Mouse (Mus musculus) erythroblast, embryonic 14.5 days (primary cell): ENCODE results near the gene Kcnmb1. TPM values are rescaled to one million over a fixed set of nuclear protein-coding genes. Genes with fewer than 3 reads are reported as not detected.

Source experiments
- H3K27me3 ChIP-seq: 2 replicates; pipeline ENCODE4 v1.6.1; 2012; ENCODE audit warnings: inconsistent platforms; ENCODE audit not compliant: control insufficient read depth
- H3K36me3 ChIP-seq: 2 replicates; pipeline ENCODE4 v1.6.1; 2012; ENCODE audit warnings: mild to moderate bottlenecking, inconsistent platforms; ENCODE audit not compliant: control insufficient read depth
- H3K4me1 ChIP-seq: 2 replicates; pipeline ENCODE4 v1.6.1; 2012; ENCODE audit warnings: inconsistent platforms; ENCODE audit not compliant: control insufficient read depth
- H3K4me3 ChIP-seq: replicated peaks from 2 replicates; pipeline ENCODE3; 2012; ENCODE audit warnings: moderate library complexity, mild to moderate bottlenecking, inconsistent platforms
- H3K9me3 ChIP-seq: 2 replicates; pipeline ENCODE4 v1.6.1; 2012; ENCODE audit warnings: low read length, inconsistent platforms, mixed read lengths; ENCODE audit not compliant: control insufficient read depth
- GATA1 ChIP-seq: IDR thresholded peaks from 2 replicates; pipeline ENCODE4 v1.6.1; 2012; ENCODE audit warnings: low read length, inconsistent platforms, mixed read lengths
- TAL1 ChIP-seq: IDR thresholded peaks from 3 replicates; pipeline ENCODE4 v1.6.1; 2012; ENCODE audit warnings: low read length, inconsistent platforms, mixed read lengths
- polyA plus RNA-seq: library from polyadenylated mRNA; stranded (reverse); fragments of >175 nt; gene quantifications from 2 replicates; pipeline ENCODE4 v1.2.3, GENCODE M21; 2012

Kcnmb1 gene
- polyA plus RNA-seq: not detected in 2 replicates

DNA sequence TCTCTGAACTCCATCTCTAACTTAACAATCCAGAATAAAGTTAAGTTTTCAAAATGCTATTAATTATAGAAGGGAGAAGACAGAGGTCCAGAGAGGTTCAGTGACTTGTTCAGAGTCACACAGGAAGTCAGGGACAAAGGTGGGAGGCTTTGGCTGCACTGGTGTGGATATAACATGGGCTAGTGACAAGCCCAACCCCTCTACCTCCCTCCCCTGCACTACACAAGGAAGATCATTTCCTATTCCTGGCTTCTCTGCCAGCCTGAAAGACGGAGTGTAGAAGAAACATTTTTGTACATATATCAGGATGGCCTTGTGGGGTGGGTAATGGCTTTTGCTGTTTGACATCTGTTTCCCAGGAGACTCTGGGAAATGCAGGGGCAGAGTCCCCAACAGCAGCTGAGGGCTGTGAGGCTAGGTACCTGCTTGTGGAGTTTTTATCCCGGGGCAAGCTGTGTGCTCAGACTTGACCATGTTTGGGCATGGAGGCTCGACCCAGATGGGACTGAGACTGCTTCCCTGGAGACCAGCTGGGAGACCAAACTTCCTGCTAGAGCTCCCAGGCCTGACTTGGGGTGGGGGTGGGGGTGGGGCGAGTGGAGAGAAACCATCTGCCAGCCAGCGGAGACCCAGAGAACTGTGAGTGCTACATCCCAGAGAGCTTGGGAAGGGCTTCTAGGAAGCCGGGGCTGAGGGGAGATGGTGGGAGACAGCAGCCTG is at the start of gene Kcnmb1:
TSS of gene Kcnmb1 (plus strand) at position 326 of the 720 bp plus-strand sequence.
- Histone ChIP-seq H3K4me3 (no peak within 1 kb of the TSS), H3K4me1 (no peaks in the 10 kb centered on the region), H3K36me3 (no peaks in the 10 kb centered on the region), H3K9me3 (no peaks in the 10 kb centered on the region), H3K27me3 (no peaks in the 10 kb centered on the region)
- TF ChIP-seq GATA1 (no peak), TAL1 (no peak)

DNA sequence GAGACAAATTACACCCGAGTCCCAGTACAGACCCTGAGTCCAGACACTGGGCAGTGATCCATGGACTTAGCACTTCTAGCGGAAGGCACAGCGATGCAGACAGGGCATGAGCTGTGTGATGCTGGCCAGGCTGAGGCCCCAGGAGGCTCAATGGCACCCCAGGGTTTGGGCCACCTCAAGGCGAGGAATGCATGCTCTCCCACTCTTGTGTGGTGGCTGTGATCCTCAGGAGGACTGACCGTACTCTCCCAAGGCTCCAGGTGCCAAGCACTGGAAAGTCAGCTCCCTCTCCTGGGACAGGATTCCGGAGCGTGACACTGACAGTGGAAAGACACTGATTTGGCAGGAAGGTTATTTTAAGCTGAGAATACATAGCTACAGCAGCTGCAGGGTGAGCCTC is 49.8 kb upstream of the Kcnmb1 start:
- H3K4me3 ChIP-seq: no peak overlapping the region
- peaks cover 14% of the 10 kb centered on the region for H3K4me1 ChIP-seq
- H3K9me3 ChIP-seq: peaks cover 4% of the 10 kb centered on the region; the same call in 1 of the 2 replicates
- H3K36me3 ChIP-seq: no peaks in the 10 kb centered on the region
- H3K27me3 ChIP-seq: no peaks in the 10 kb centered on the region
- TF ChIP-seq GATA1: no peak
- TF ChIP-seq TAL1: no peak

DNA sequence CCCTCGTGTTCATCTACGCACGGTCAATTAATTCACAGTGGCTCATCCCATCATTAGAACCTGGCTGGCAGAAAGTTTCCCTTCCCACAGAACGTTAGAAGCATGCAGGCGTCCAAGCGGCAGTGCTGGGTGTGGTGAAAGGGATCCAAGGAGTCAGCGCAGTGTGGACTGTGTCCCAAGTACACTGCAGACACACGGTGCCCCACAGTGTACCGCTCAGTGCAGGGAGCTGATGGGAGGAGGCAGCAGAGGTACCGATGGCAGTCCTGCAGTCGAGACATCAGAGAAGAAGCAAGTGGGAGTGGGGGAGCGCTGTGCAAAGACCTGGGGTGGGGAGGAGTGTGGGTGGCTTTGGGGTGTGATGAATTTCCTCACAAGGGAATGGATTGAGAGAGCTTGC is 48.6 kb upstream of the Kcnmb1 start:
- TF ChIP-seq GATA1 (no peak), TAL1 (no peak)

DNA sequence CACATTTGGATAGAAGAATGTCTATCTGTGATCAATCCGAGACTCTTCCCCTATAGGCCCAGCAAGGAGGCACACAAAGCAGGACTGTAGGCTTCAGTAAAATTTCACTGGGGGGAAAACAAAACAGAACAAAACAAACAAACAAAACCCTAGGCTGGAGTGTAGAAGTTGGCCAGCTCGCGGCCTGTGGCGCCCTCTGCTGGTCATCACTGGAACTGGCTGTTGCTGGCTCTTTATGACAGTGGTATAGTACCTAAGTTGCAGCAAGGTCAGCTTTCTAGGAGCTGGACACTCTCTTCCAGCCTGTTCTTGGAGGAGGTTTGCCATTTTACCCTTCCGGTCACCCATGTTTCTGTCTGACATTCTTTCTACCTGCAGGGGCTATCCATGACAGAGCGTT is 45.2 kb upstream of the Kcnmb1 start:
- Histone ChIP-seq H3K4me1 (no peaks in the 10 kb centered on the region), H3K27me3 (no peaks in the 10 kb centered on the region), H3K36me3 (no peaks in the 10 kb centered on the region), H3K9me3 (no peaks in the 10 kb centered on the region), H3K4me3 (no peak overlapping the region)
- no peak for TF ChIP-seq TAL1
- no peak for TF ChIP-seq GATA1

More for the DNA sequence above, 48.6 kb upstream of the Kcnmb1 start:
- Histone ChIP-seq H3K36me3 (no peaks in the 10 kb centered on the region), H3K4me1 (peaks cover 14% of the 10 kb centered on the region), H3K9me3 (peaks cover 4% of the 10 kb centered on the region; the same call in 1 of the 2 replicates), H3K4me3 (no peak overlapping the region), H3K27me3 (no peaks in the 10 kb centered on the region)

DNA sequence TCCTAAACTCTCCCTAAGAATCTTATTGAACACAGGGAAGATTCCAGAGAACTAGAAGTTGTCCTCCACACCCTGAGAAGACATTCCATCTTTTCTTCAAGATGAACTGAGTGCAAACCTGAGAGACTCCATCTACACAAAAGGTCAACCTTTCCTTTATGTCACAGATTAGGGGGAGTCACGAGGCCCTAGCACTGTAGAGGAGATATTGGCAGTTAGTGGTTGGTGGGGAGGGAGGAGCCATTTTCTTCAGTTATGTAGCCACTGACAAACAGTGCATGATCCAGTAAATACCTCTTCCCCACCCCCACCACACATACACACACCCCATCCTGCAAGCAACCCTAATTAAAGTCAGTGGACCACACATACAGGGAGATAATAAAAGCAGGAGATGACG is 44.4 kb upstream of the Kcnmb1 start:
- Histone ChIP-seq H3K27me3 (no peaks in the 10 kb centered on the region), H3K36me3 (no peaks in the 10 kb centered on the region), H3K4me1 (no peaks in the 10 kb centered on the region), H3K9me3 (no peaks in the 10 kb centered on the region), H3K4me3 (no peak overlapping the region)
- TF ChIP-seq GATA1 (no peak), TAL1 (no peak)

DNA sequence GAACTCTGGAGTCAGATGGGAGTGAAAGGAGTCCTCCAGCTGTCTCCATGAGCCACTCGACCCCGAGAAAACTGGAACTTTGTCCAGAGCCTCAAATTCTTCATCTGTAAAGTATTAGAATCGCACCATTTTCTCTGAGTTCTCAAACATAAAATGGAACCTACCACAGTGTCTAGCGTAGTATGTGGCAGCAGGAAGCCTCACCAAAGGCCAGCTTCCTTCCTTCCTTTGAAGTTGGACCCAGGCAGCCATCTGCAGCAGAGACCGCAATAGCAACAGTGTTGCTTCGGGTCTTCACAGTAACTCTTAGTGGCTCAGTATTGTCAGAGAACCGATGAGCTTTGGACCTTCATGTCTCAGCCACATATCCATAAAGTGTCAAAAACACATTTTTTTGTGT is 43.0 kb upstream of the Kcnmb1 start:
- no peaks in the 10 kb centered on the region for H3K9me3 ChIP-seq
- no peaks in the 10 kb centered on the region for H3K4me1 ChIP-seq
- no peaks in the 10 kb centered on the region for H3K27me3 ChIP-seq
- no peaks in the 10 kb centered on the region for H3K36me3 ChIP-seq
- no peak overlapping the region for H3K4me3 ChIP-seq
- TF ChIP-seq GATA1 (no peak), TAL1 (no peak)

DNA sequence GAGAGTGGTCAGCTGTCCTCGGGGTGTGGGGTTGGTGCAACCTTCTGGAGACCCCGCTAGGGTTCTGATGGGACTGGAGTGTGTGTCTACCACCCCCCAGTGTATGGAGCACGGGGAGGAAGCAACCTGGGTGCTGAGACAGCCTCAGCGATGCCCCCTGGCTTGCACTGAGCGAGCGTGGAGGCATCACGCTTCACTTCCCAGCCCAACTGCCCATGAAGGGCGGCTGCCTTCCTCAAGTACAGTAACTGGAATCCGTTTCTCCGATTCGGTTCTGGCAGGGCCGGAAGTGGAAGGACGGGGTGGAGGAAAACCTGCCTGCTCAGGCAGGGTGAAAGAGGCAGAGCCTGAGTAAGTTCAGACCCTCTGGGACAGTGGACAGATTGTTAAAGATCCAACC is 41.4 kb upstream of the Kcnmb1 start:
- Histone ChIP-seq H3K4me1 (no peaks in the 10 kb centered on the region), H3K27me3 (no peaks in the 10 kb centered on the region), H3K36me3 (no peaks in the 10 kb centered on the region), H3K4me3 (no peak overlapping the region), H3K9me3 (no peaks in the 10 kb centered on the region)
- no peak for TF ChIP-seq TAL1
- TF ChIP-seq GATA1: no peak

DNA sequence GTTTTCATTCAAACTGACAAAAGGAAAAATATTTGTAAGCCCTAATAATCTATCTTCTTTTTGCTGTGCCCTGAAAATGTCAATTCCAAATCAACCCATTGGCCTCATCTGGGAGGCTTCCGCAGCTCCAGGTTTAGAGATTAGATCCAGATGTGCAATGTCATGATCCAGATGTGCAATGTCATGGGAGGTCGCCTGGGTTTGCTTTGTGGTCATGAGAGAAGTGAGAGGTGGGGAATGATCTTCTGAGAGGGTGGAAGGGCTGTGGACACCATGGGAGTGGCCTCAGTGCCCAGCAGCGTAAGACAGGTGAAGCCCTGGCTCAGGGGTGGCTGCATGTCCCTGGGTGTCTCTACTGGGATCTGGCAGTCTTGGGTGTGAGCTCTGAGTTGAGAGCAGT is 39.8 kb upstream of the Kcnmb1 start:
- Histone ChIP-seq H3K9me3 (no peaks in the 10 kb centered on the region), H3K36me3 (no peaks in the 10 kb centered on the region), H3K4me1 (no peaks in the 10 kb centered on the region), H3K27me3 (no peaks in the 10 kb centered on the region), H3K4me3 (no peak overlapping the region)
- TF ChIP-seq GATA1 (no peak), TAL1 (no peak)

DNA sequence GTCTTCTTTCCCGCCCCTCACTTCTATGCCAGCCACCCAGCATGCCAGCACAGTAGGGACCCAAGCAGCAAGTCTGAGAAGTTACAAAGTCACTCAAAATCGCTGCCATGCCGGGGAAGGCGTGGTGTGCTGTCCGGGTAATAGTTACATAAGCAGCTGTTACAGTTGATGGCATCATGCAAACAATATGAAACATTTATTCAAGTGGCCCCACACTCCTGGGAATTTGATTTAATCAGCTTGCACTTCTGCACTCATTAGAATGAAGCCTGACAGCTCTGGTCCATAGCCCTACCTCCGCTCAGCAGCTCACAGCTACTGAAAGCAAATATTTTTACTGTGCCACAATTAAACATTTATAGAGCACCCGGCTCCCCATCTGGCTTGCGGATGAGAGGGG is 37.0 kb upstream of the Kcnmb1 start:
- Histone ChIP-seq H3K27me3 (no peaks in the 10 kb centered on the region), H3K4me3 (no peak overlapping the region), H3K4me1 (no peaks in the 10 kb centered on the region), H3K36me3 (no peaks in the 10 kb centered on the region), H3K9me3 (no peaks in the 10 kb centered on the region)
- no peak for TF ChIP-seq TAL1
- TF ChIP-seq GATA1: no peak

DNA sequence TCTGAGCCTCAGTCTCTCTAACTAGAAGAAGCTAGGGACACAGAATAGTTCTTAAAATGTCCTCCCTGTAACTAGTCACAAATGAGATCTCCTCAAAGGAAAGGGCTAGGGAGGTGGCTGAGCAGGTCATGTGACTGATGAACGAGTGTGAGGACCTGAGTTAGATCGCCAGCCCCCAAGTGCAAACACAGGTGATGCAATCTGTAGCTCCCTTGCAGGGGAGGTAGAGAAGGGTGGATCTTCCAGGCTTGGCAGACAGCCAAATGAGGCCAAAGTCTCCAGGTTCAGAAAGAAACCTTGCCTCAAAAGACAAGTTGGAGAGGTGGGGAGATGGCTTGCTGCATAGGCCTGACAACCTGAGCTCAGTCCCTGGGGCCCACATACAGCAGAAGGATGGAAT is 36.3 kb upstream of the Kcnmb1 start:
- Histone ChIP-seq H3K4me1 (no peaks in the 10 kb centered on the region), H3K36me3 (no peaks in the 10 kb centered on the region), H3K4me3 (no peak overlapping the region), H3K27me3 (no peaks in the 10 kb centered on the region), H3K9me3 (no peaks in the 10 kb centered on the region)
- TF ChIP-seq GATA1: no peak
